In the genomic region with DNA sequence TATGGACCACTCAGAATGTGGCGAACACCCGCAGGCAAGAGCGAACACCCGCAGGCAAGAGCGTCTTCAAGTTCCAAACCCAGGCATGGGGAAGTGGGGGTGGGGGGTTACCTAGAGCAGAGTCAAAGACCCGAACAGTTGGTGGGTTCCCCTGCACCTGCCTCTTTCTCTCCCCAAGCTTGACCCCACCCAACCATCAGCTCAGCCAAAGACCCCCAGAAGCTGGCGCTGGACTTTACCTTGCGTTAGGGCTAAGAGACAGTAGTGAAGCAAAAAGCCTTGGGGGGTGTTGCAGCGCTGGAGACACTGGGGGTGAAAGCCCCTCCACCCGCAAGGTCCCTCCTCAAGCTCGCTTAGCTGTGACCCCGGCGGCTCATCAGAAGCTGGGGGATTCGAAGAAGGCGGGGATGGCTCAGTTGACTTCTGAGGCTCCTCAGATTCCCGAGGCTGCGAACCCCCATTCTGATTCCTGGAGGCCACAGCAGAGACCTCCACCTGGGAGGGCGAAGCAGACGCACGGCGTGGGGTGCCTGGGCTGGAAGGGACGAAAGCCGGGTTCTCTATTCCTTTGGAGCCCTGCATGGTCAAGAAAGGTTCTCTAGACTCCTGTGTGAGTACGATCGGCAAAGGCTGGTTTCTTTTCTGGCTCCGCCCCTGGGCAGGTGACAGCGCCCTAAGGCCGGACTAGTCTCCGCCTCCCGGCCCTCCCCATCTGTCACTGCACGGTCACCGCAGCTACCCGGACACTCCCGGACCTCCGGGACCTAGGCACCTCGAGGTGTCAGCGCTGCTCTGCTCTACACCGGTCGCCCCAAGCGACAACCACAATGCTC, we compare ENCODE assay signal across 8 mouse cellular contexts. TPM values are rescaled to one million over a fixed set of nuclear protein-coding genes. Genes with fewer than 3 reads are reported as not detected.
DNase-seq lines count a peak whose midpoint lies in the region; ATAC-seq and TF ChIP-seq lines count a peak whose summit lies in the region.

A gene (minus strand): TSS at position 644 of the 833 bp plus-strand sequence.

- peak; percentile 85 for ATAC-seq in common myeloid progenitor, adult 5-6 weeks (replicated peaks; ENCODE audit: low read depth, poor library complexity, severe bottlenecking)
- peak; percentile 60 for ATAC-seq in heart, embryonic 16.5 days (replicated peaks; ENCODE audit: extremely low read depth, insufficient read depth, low FRiP score)
- ATAC-seq in liver, embryonic 14.5 days (ENCODE audit: insufficient read depth): peak; percentile 71

- WGBS in heart, embryonic 16.5 days: 2% methylated on average over 40 of the region's 40 CpGs
- WGBS in liver, embryonic 14.5 days (ENCODE audit: insufficient replicate concordance): under 1% methylated on average over 36 of the region's 40 CpGs

- no peak within 1 kb of the TSS for H3K27ac ChIP-seq in heart, embryonic 16.5 days (ENCODE audit: low read length)
- no peak within 1 kb of the TSS for H3K27ac ChIP-seq in liver, embryonic 14.5 days

- peaks cover 3% of the 10 kb centered on the region; the same call in 1 of the 2 replicates for H3K27me3 ChIP-seq in heart, embryonic 16.5 days (ENCODE audit: control insufficient read depth, insufficient read depth, low read length)
- no peaks in the 10 kb centered on the region; the same call in 1 of the 2 replicates for H3K27me3 ChIP-seq in liver, embryonic 14.5 days (ENCODE audit: control insufficient read depth, insufficient read depth, low read length)

- peak within 1 kb of the TSS; percentile 94 for H3K4me2 ChIP-seq in heart, embryonic 16.5 days (ENCODE audit: low read depth, low read length)
- H3K4me2 ChIP-seq in liver, embryonic 14.5 days (ENCODE audit: low read depth): peak within 1 kb of the TSS; percentile 59

- peak within 1 kb of the TSS; percentile 61 for H3K4me3 ChIP-seq in heart, embryonic 16.5 days (ENCODE audit: low read length)
- H3K4me3 ChIP-seq in liver, embryonic 14.5 days (ENCODE audit: insufficient read depth in 1 of 2, low read depth in 2 of 2, low read length in 2 of 2): peak within 1 kb of the TSS; percentile 43 to 46

- H3K9ac ChIP-seq in heart, embryonic 16.5 days (ENCODE audit: low read length): peak within 1 kb of the TSS; percentile 58
- H3K9ac ChIP-seq in liver, embryonic 14.5 days (replicated peaks): no peak within 1 kb of the TSS

- no peak for TF ChIP-seq CTCF in liver, embryonic 14.5 days (IDR thresholded peaks at IDR 0.05; ENCODE audit: low read depth)

- DNase-seq in ovary, postnatal 36 days (ENCODE audit: low spot score): peak; percentile 33
- DNase-seq in ovary, postnatal 10 days (ENCODE audit: low spot score): no peak
- peak; percentile 68 to 81 for DNase-seq in kidney, postnatal 36 days
- DNase-seq in liver, embryonic 14.5 days (ENCODE audit: low read depth in 3 of 3, low spot score in 3 of 3): no peak
- peak; percentile 43 for DNase-seq in neural tube, embryonic 10.5 days (ENCODE audit: extremely low spot score, low spot score)
- peak; percentile 55 for DNase-seq in urinary bladder, postnatal 14 days (ENCODE audit: low spot score)

- TF ChIP-seq EP300 in liver, embryonic 14.5 days (IDR thresholded peaks at IDR 0.05; ENCODE audit: low read depth): no peak

- H3K4me1 ChIP-seq in heart, embryonic 16.5 days (ENCODE audit: control insufficient read depth, insufficient read depth, low read length): 0 out of 2 replicates have a peak, but pooled peaks cover 7% of the 10 kb centered on the region
- no peaks in the 10 kb centered on the region; a peak in 1 of 4 replicates for H3K4me1 ChIP-seq in liver, embryonic 14.5 days (replicated peaks; ENCODE audit: control insufficient read depth in 2 of 2, insufficient read depth in 2 of 2, low read length in 1 of 2)

- no peaks in the 10 kb centered on the region for H3K36me3 ChIP-seq in heart, embryonic 16.5 days (ENCODE audit: control insufficient read depth, insufficient read depth)
- H3K36me3 ChIP-seq in liver, embryonic 14.5 days (replicated peaks; ENCODE audit: control insufficient read depth, insufficient read depth, low read depth): no peaks in the 10 kb centered on the region

- no peaks in the 10 kb centered on the region for H3K9me3 ChIP-seq in heart, embryonic 16.5 days (replicated peaks; ENCODE audit: control insufficient read depth, low read length)
- H3K9me3 ChIP-seq in liver, embryonic 14.5 days (ENCODE audit: control insufficient read depth, low read length): no peaks in the 10 kb centered on the region

RNA-seq across cellular contexts. Expression of the gene that starts here (rescaled TPM):
- total RNA-seq in common myeloid progenitor, adult 5-6 weeks (2017): 0.27 and 1.4 TPM in 2 replicates
- polyA plus RNA-seq in heart, embryonic 16.5 days (2015; fragmentation: Nextera tagmentation; extraction: Ambion mirVana): 0.22 and 0.94 TPM in 2 replicates
- 0.26 and 0.30 TPM in 2 replicates for polyA plus RNA-seq in liver, embryonic 14.5 days (2012; rRNA removed)
- polyA plus RNA-seq in liver, embryonic 14.5 days (2014; fragmentation: Nextera tagmentation; extraction: Ambion mirVana): 0.52 and 0.83 TPM in 2 replicates

Comparison
In these comparisons a context has a peak if more than half of its experiments do, and no peak if none do; other contexts are left out.
1. DNase-seq: peak in ovary, postnatal 36 days (single experiment), kidney, postnatal 36 days (2 of 2), neural tube, embryonic 10.5 days (single experiment) and urinary bladder, postnatal 14 days (single experiment); none in ovary, postnatal 10 days (single experiment) and liver, embryonic 14.5 days (0 of 3).
2. Peak in ATAC-seq, H3K4me3 ChIP-seq, H3K9ac ChIP-seq and H3K4me2 ChIP-seq in heart, embryonic 16.5 days; RNA of the gene not detected or under 1 TPM.
3. Peak in ATAC-seq, H3K4me3 ChIP-seq and H3K4me2 ChIP-seq in liver, embryonic 14.5 days; RNA of the gene not detected or under 1 TPM.
4. Peak in every context shown above with its lines, with median percentiles within 50 percentile points of each other: ATAC-seq.